Mouse (Mus musculus) naive thymus-derived CD4-positive, alpha-beta T cell, adult 2 months (primary cell): ENCODE data around the gene Zfp811.
"Not testable (repeated sequence)": the region's sequence is repeated elsewhere in the genome, so short reads cannot be mapped to it uniquely, and the experiment has no call there.

Source experiments
- DNase-seq: peaks from one replicate; pipeline ENCODE4 v3.0.0-alpha.2; 2011; ENCODE audit warnings: low read depth

The Zfp811 gene

GRCm38 (mm10) chr17:32809544-32810374 lies at the start of gene Zfp811:
Gene Zfp811, minus strand, starts transcription at chr17:32809931.
- DNase-seq = no peak

- DNase-seq = not testable (repeated sequence)
Measured at GRCm38 (mm10) chr17:32856713-32857112, 47.0 kb upstream of the Zfp811 start.

GRCm38 (mm10) chr17:32851581-32851980 lies 41.9 kb upstream of the Zfp811 start:
- DNase-seq = no peak

GRCm38 (mm10) chr17:32841388-32841787 lies 31.7 kb upstream of the Zfp811 start:
- no peak for DNase-seq

GRCm38 (mm10) chr17:32839083-32839802 lies 29.5 kb upstream of the Zfp811 start:
- no peak for DNase-seq

- no peak for DNase-seq
Measured at GRCm38 (mm10) chr17:32830418-32830782, 20.7 kb upstream of the Zfp811 start.

- peak; percentile 81 for DNase-seq
Measured at GRCm38 (mm10) chr17:32829540-32830417, 20.0 kb upstream of the Zfp811 start, which contains the start of gene Zfp799. Gene Zfp799, minus strand, starts transcription at chr17:32830261.

GRCm38 (mm10) chr17:32816074-32816784 lies 6.5 kb upstream of the Zfp811 start:
- DNase-seq = no peak

GRCm38 (mm10) chr17:32814136-32814535 lies 4.4 kb upstream of the Zfp811 start:
- no peak for DNase-seq

GRCm38 (mm10) chr17:32810648-32811047 lies 917 bp upstream of the Zfp811 start:
- DNase-seq = no peak

- no peak for DNase-seq
Measured at GRCm38 (mm10) chr17:32808921-32809320, 810 bp downstream of the Zfp811 start.

GRCm38 (mm10) chr17:32789244-32789643 lies 20.5 kb downstream of the Zfp811 start:
- DNase-seq = no peak

- DNase-seq = no peak
Measured at GRCm38 (mm10) chr17:32788576-32788975, 21.2 kb downstream of the Zfp811 start.

GRCm38 (mm10) chr17:32788094-32788559 lies 21.6 kb downstream of the Zfp811 start, which contains the start of gene Zfp871:
Gene Zfp871, minus strand, starts transcription at chr17:32788287.
- peak; percentile 92 for DNase-seq

- no peak for DNase-seq
Measured at GRCm38 (mm10) chr17:32787436-32788093, 22.2 kb downstream of the Zfp811 start.

- DNase-seq = no peak
Measured at GRCm38 (mm10) chr17:32786944-32787343, 22.8 kb downstream of the Zfp811 start.

- no peak for DNase-seq
Measured at GRCm38 (mm10) chr17:32785656-32786055, 24.1 kb downstream of the Zfp811 start.

- DNase-seq = no peak
Measured at GRCm38 (mm10) chr17:32777564-32777963, 32.2 kb downstream of the Zfp811 start.

- peak; percentile 48 for DNase-seq
Measured at GRCm38 (mm10) chr17:32771213-32771612, 38.5 kb downstream of the Zfp811 start.

- DNase-seq = no peak
Measured at GRCm38 (mm10) chr17:32766422-32766821, 43.3 kb downstream of the Zfp811 start.

- no peak for DNase-seq
Measured at GRCm38 (mm10) chr17:32757331-32757730, 52.4 kb downstream of the Zfp811 start.
